Mouse (Mus musculus): ENCODE results near the gene Birc3.
"Not testable (repeated sequence)": the region's sequence is repeated elsewhere in the genome, so short reads cannot be mapped to it uniquely, and the experiment has no call there.

Gene Birc3

GRCm38 (mm10) chr9:7866981-7867380, 6.0 kb downstream of the Birc3 start:
- not testable (repeated sequence) for DNase-seq

GRCm38 (mm10) chr9:7860976-7861375, 12.0 kb downstream of the Birc3 start:
- DNase-seq, result no peak

GRCm38 (mm10) chr9:7855912-7856311, 17.1 kb downstream of the Birc3 start:
- DNase-seq, result no peak

DNA sequence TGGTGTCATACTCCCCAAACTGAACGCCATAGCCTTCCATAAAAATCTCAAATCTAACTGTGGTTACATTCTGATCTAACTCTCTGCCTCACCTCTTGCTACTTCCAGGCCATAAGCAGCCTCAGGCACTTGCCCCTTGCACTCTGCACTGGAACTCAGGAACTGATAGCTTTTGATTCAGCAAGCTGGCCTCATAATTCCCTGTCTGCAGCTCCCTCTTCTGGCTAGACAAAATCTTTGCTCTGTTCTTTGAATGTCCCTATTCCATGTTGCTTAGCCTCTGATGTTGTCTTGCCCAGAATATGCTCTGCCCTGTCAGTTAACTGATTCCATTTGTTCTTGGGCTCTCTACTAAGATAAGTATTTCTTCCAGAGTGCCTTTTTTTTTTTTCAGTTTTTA, 17.6 kb downstream of the Birc3 start:
- no peak for DNase-seq

GRCm38 (mm10) chr9:7854196-7854595, 18.8 kb downstream of the Birc3 start:
- not testable (repeated sequence) for DNase-seq

- DNase-seq, result no peak
Observed at GRCm38 (mm10) chr9:7852346-7853230, 20.4 kb downstream of the Birc3 start.

DNA sequence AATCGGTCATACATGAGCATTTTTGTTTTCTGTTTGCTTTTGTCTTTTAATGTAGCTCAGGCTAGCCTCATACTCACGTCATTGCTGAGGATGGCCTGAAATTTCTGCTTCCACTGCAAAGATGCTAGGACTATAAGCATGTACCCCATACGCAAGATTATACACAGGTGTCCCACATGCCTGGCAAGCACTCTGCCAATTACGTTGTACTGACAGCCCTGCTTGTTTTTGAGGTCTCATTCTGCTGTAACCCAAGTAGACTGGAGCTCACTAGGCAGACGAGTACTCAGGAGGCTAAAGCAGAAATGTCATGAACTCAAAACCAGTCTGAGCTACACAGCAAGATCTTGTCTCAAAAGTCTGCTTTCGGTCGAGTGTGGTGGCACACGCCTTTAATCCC, 21.1 kb downstream of the Birc3 start:
- no peak for DNase-seq

GRCm38 (mm10) chr9:7848191-7848590, 24.8 kb downstream of the Birc3 start:
- no peak for DNase-seq

GRCm38 (mm10) chr9:7846667-7847199, 26.3 kb downstream of the Birc3 start:
- no peak for DNase-seq

GRCm38 (mm10) chr9:7845216-7845895, 27.6 kb downstream of the Birc3 start:
- DNase-seq, result no peak

GRCm38 (mm10) chr9:7841221-7841620, 31.8 kb downstream of the Birc3 start:
- DNase-seq, result no peak

DNA sequence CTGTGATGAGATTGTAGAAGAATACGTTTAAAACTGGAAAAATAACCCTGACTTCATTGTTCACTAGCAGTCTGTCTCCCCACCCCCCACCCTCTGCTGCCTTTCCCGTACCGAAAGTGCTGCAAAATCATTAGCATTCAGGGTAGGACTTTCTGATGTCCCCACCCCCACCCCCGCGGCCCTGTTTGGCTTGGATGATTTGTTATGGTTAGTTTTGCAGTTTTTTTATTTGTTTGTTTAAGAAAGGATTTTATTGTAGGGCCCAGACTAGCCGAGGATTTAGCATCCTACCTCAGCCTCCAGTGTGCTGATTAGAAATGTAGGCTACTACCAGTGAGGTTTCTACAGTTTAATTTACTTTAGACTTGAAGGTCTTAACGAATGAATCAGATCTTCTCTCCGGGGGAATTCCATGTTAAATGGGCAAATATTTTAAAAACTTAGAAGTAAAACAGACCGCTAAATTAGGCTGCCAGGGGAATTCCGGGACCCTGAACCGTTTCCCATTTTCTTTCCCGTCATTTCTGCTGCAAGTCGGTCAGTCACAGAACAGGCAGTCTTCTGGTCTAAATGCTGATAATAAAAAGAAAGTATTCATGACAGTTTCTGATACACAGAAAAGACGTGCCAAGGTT, 35.1 kb downstream of the Birc3 start:
- DNase-seq, result peak; percentile 25

- DNase-seq, result peak; percentile 94
Observed at GRCm38 (mm10) chr9:7836905-7837805, 35.8 kb downstream of the Birc3 start, which contains the start of gene Birc2. Birc2 (minus strand) TSS chr9:7837064.

DNA sequence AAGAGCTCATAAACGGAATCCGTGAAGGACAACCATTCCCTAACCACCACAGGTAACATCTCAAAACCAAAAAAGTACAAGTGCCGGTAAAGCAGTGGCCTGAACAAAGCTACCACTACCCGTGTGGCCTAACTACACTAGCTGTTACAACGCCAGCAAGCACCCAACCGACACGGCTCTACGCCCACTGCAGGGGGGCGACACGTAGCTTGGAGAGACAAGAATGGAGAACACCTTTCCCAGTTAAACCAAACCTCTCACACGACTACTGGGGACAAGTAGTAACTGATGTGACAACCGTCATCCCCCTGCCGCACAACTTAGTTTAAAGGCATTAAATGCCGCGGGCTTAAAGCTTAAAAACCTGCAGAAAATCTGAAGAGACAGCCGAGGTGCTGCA, 36.7 kb downstream of the Birc3 start:
- peak; percentile 55 for DNase-seq

- no peak for DNase-seq
Observed at GRCm38 (mm10) chr9:7835302-7835701, 37.7 kb downstream of the Birc3 start.

DNA sequence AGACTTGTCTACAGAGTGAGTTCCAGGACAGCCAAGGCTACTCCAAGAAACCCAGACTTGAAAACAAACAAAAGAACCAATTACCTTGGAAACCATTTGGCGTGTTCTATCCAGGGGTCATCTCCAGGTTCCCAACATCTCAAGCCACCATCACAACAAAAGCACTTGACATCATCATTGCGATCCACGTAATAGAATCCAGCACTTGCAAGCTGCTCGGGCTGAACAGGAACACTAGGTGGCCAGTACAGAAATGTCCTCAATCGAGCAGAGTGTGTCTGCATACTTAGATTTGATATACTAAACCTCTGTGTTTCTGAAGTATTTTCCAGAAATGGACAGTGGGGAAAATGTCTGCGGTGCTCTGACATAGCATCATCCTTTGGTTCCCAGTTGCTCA, 39.6 kb downstream of the Birc3 start:
- no peak for DNase-seq

GRCm38 (mm10) chr9:7829531-7830528, 43.2 kb downstream of the Birc3 start:
- no peak for DNase-seq

DNA sequence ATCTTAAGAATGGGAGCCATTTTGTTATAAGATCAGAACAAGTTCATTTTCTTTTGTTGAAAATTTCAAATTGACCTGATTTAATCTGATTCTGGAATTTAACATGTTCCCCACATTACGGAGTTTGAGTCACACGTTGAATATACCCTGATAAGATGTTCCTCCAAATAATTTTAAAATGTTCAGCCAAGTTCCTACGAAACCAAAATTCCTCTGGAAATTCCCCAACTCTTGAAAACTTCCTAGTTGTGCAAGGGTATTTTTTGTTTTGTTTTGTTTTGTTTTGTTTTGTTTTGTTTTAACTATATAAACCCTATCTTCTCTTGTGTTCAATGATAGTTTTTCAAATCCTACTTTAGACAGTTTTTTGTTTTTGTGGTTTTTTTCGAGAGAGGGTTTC, 44.3 kb downstream of the Birc3 start:
- no peak for DNase-seq

GRCm38 (mm10) chr9:7824916-7825315, 48.1 kb downstream of the Birc3 start:
- no peak for DNase-seq

DNA sequence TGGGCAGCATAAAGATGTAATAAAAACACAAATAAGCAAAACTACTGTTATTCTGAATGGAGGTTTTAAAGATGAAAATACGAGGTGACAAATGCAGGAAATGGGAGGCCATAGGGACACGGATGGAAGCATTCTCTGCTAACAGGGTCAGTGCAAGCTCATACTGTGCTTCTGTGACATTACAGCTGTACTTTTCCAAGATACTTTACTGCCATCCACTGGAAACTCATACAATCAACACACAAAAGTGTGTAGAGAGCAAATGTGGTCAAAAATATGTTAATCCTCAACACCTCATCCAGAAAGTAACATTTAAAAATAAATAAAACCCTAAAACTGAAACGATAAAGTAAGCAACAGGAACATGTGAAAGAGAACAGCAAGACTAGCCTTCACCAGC, 50.2 kb downstream of the Birc3 start:
- no peak for DNase-seq

DNA sequence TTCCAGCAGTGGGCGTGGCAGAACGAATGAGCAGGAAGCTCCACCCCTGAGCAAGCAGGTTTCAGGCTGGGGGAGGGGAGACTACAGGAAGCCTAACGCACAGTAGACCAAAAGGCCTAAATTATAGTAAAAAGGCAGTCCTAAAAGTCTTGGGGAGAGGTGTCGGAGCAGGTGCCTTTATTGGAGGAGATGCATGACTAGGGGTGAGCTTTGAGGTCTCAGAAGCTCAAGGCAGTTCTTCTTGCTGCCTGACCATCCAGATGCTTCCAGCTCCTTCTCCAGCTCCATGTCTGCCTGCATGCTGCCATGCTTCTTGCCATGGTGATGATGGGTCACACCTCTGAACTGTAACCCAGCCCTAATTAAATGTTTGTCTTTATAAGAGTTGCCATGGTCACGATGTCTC, 67.9 kb downstream of the Birc3 start:
- DNase-seq, result no peak
